Mouse (Mus musculus) liver, embryonic 18 days (tissue): ENCODE measurements around the gene Zbtb46. TPM values are rescaled to one million over a fixed set of nuclear protein-coding genes. Genes with fewer than 3 reads are reported as not detected.

Experiments used
- polyA plus RNA-seq: library from polyadenylated mRNA; depleted of rRNA; stranded (reverse); fragments of >200 nt; gene quantifications from 2 replicates; pipeline ENCODE4 v1.2.3, GENCODE M21; 2012; rRNA removed

The Zbtb46 gene
- 2.8 and 3.5 TPM in 2 replicates for polyA plus RNA-seq

DNA sequence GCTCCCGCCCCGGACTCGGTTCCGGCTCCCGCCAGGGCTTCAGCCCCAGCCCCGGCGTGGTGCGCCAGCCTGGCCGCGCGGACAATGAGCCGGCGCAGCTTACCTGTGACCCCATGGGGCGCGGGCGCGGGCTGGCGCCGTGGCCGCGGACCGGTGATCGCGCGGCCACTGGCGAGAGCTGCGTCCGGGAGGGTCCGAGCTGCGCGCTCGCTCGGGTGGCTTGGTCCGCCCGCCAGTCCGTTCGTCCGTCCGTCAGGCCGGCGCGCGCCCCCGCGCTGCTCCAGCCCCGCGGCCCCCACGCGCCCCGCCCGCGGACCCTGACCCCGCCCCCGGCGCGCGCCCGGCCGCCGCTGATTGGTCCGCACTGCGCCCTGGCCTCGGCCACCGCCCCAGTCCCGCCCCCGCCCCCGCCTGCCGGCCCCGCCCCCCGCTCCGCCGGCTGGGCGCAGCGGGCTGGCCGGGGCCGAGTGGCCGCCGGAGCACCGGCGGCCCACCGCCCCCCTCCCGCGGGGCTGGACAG, at the start of gene Zbtb46:
Gene Zbtb46 (minus strand): TSS at position 274 of the 520 bp plus-strand sequence.

DNA sequence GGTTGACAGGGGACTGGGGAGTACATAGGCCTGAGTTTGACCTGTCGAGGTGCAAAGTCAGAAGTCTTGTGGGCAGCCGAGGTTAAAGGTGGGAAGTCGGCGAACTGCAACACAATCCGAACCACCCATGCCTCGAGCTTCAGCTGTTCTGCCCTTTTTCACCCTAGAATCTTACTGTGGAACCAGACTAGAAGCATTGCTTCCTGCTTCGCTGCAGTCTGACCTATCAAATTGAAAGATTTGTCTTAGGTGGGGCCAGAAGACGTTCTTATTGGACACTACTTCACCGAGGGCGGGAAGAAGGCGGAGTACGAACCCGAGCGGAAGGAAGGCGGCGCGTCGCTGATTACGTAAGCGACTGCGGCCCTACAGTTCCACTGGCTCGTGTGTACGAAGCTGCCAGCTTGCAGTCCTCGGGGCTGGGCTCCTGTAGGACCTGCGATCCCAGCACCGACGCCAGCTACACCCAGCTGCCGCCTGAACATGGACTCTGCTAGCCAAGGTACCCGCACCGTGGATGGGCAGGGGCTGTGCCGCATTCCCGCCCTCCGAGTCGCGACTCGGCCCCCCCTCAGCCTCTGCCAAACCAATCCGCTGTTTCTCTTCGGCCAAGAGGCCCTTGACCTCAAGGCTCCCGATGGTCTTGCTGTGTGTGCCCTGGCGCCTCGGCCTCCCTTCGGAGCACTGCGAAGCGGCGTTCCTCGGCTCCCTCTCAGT, 37.8 kb upstream of the Zbtb46 start, which contains the start of gene Tpd52l2:
Gene Tpd52l2 (plus strand): TSS at position 312 of the 717 bp plus-strand sequence.

DNA sequence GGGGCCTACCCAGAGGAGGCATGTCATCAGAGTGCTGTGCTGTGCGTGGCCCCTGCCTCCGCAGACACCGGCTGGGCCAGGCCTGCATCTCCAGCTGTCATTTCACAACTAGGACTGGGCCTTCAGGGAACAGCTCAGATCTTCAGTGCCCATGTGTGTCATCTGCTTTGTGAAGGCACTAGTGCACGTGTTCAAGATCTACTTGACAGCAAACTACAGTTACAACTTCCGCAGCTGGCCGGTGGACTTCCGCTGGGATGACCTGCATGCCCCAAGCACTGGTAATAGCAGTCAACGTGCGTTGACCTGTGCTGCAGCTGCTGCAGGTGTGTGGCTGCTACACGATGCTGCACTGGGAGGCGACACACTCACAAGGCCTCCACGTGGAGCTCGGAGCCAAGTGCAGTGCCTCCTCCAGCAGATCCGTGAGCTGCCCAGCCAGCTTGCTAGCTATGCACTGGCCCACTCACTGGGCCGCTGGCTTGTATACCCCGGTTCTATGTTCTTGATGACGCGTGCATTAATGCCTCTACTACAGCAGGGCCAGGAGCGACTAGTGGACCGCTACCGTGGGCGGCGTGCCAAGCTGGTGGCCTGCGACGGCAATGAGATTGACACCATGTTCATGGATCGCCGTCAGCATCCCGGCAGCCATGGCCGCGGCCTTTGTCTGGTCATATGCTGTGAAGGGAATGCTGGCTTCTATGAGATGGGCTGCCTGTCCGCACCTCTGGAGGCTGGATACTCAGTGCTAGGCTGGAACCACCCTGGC, 34.1 kb upstream of the Zbtb46 start, which contains the start of gene Abhd16b:
Gene Abhd16b (plus strand): TSS at position 51 of the 772 bp plus-strand sequence.

DNA sequence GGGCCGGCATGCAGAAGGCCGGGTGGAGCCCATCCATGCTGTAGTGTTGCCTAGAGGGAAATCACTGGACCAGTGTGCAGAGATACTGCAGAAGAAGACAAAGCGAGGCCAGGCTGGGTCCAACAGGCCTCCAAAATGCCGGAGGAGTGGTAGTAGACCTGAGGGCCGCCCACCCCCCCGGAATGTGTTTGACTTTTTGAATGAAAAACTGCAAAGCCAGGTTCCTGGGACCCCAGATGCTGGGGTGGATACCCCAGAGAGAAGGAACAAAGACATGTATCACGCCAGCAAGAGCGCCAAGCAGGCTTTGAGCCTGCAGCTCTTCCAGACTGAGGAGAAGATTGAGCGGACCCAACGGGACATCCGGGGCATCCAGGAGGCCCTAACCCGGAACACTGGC, 79.4 kb downstream of the Zbtb46 start, which contains the start of gene Lime1:
Gene Lime1 (plus strand): TSS at position 301 of the 400 bp plus-strand sequence.

DNA sequence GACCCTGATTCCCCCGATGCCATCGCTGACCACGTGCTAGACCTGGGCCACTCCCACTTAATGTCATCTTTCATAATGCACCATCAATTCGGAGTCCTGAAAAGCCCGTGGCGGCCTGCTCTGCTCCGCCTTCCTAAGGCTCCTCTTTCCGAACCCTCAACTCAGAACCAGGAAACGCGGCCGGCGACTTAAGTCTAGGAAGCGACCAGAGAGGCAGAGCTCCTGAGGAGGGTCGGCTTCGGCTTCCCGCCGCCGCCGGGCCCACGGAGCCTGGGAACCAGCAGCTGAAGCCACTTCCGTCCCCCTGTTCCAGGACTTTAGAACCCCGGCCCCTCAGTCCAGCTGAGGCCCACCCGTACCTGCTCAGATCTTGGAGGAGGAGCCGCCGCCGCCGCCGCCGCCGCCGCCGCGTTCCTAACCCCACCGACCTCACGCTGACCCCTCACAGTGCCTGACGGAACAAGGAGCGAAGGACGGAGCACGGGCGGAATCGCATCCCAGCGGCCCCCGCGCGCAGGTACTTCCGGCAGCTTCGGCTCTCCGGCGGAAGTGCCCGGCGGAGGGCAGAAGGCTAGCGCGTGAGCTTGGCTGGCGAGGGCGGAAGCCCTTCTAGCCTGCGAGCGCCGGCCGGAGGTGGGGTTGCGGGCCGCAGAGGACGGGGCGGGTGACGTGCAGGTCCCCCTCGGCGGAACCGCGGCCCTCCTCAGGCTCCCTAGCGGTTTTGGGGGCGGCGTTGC, 94.2 kb downstream of the Zbtb46 start, which contains the start of the genes Zgpat and Arfrp1:
Gene Zgpat (plus strand): TSS at position 69 of the 737 bp plus-strand sequence.
Gene Arfrp1 (minus strand): TSS at position 545 of the 737 bp plus-strand sequence.

Other genes with a start within 250 kb of the Zbtb46 start
- gene Srms, start 246.2 kb downstream of the Zbtb46 start, polyA plus RNA-seq: 0.46 and 0.74 TPM in 2 replicates
- 0.08 and 0.10 TPM in 2 replicates for gene Fndc11, start 239.4 kb downstream of the Zbtb46 start, polyA plus RNA-seq
- gene Helz2, start 217.4 kb downstream of the Zbtb46 start, polyA plus RNA-seq: 17.9 and 19.5 TPM in 2 replicates
- gene Gmeb2, start 171.4 kb downstream of the Zbtb46 start, polyA plus RNA-seq: 10.0 and 10.9 TPM in 2 replicates
- 0.02 and 0.05 TPM in 2 replicates for gene Stmn3, start 144.9 kb downstream of the Zbtb46 start, polyA plus RNA-seq
- 22.6 and 25.0 TPM in 2 replicates for gene Rtel1, start 139.7 kb downstream of the Zbtb46 start, polyA plus RNA-seq
- gene Zgpat, start 94.5 kb downstream of the Zbtb46 start, polyA plus RNA-seq: 9.7 and 10.8 TPM in 2 replicates
- gene Arfrp1, start 94.0 kb downstream of the Zbtb46 start, polyA plus RNA-seq: 18.3 and 21.0 TPM in 2 replicates
- gene Lime1, start 79.3 kb downstream of the Zbtb46 start, polyA plus RNA-seq: 10.6 and 12.7 TPM in 2 replicates
- not detected in 2 replicates for gene Abhd16b, start 33.8 kb upstream of the Zbtb46 start, polyA plus RNA-seq
- 32.5 and 33.9 TPM in 2 replicates for gene Tpd52l2, start 37.7 kb upstream of the Zbtb46 start, polyA plus RNA-seq
- 14.9 and 17.4 TPM in 2 replicates for gene Dnajc5, start 61.1 kb upstream of the Zbtb46 start, polyA plus RNA-seq
- gene Uckl1, start 125.5 kb upstream of the Zbtb46 start, polyA plus RNA-seq: 40.3 and 46.7 TPM in 2 replicates
- 17.8 and 22.9 TPM in 2 replicates for gene Prpf6, start 132.4 kb upstream of the Zbtb46 start, polyA plus RNA-seq
- gene Zfp512b, start 133.4 kb upstream of the Zbtb46 start, polyA plus RNA-seq: 12.5 and 13.4 TPM in 2 replicates
- gene Samd10, start 139.8 kb upstream of the Zbtb46 start, polyA plus RNA-seq: 3.4 and 3.6 TPM in 2 replicates
- 0.06 TPM in 1 of 2 replicates, not detected in the other for gene Gm29797, start 197.6 kb upstream of the Zbtb46 start, polyA plus RNA-seq
- 7.6 and 7.7 TPM in 2 replicates for gene Sox18, start 212.2 kb upstream of the Zbtb46 start, polyA plus RNA-seq
- gene Tcea2, start 220.9 kb upstream of the Zbtb46 start, polyA plus RNA-seq: 4.4 and 5.1 TPM in 2 replicates
- gene Rgs19, start 234.6 kb upstream of the Zbtb46 start, polyA plus RNA-seq: 31.3 and 37.0 TPM in 2 replicates
- not detected in 2 replicates for gene Lkaaear1, start 239.0 kb upstream of the Zbtb46 start, polyA plus RNA-seq